Mouse (Mus musculus) midbrain, embryonic 16.5 days (tissue): ENCODE data around the gene Actr8. TPM values are rescaled to one million over a fixed set of nuclear protein-coding genes. Genes with fewer than 3 reads are reported as not detected.

Experiments used
- ATAC-seq: fragments of 200-750 bp; cut with Nextera tagmentation; 2 replicates; pipeline ENCODE4 v1.8.0; 2017; ENCODE audit warnings: moderate TSS enrichment
- H3K27ac ChIP-seq: fragments of 300-500 bp; sonication (generic); 2 replicates; pipeline ENCODE4 v1.5.1; 2014; ENCODE audit warnings: mild to moderate bottlenecking, low read length, mixed read lengths
- H3K27me3 ChIP-seq: fragments of 300-500 bp; sonication (generic); 2 replicates; pipeline ENCODE4 v1.6.1; 2014; ENCODE audit warnings: low read depth, low read length, mixed read lengths; ENCODE audit not compliant: control insufficient read depth, insufficient read depth
- H3K36me3 ChIP-seq: fragments of 300-500 bp; sonication (generic); 2 replicates; pipeline ENCODE4 v1.6.1; 2014; ENCODE audit warnings: mild to moderate bottlenecking, low read length, moderate library complexity, mixed read lengths; ENCODE audit not compliant: control insufficient read depth, insufficient read depth
- H3K4me1 ChIP-seq: fragments of 300-500 bp; sonication (generic); 2 replicates; pipeline ENCODE4 v1.6.1; 2014; ENCODE audit warnings: mild to moderate bottlenecking, low read length, mixed read lengths; ENCODE audit not compliant: control insufficient read depth, insufficient read depth
- H3K4me2 ChIP-seq: fragments of 300-500 bp; sonication (generic); 2 replicates; pipeline ENCODE4 v1.6.1; 2014; ENCODE audit warnings: mild to moderate bottlenecking, low read length, mixed read lengths
- H3K4me3 ChIP-seq: fragments of 300-500 bp; sonication (generic); 2 replicates; pipeline ENCODE4 v1.5.1; 2014; ENCODE audit warnings: low read depth, mild to moderate bottlenecking, low read length, moderate library complexity, mixed read lengths
- H3K9ac ChIP-seq: fragments of 300-500 bp; sonication (generic); 2 replicates; pipeline ENCODE4 v1.6.1; 2014; ENCODE audit warnings: low read depth, low read length, mixed read lengths
- H3K9me3 ChIP-seq: fragments of 300-500 bp; sonication (generic); replicated peaks from 2 replicates; pipeline ENCODE4 v1.6.1; 2014; ENCODE audit warnings: mild to moderate bottlenecking, low read length, mixed read lengths; ENCODE audit not compliant: control insufficient read depth, poor library complexity, severe bottlenecking
- WGBS: fragments of 180-500 bp; shearing (Covaris S2); extraction: QIAGEN DNeasy Blood & Tissue Kit; methylation state at CpG from one replicate; pipeline ENCODE4 v1.1.7; 2014; 5-methylcytosine and 5-hydroxymethylcytosine counted together
- polyA plus RNA-seq: library from polyadenylated mRNA; unstranded; fragments of >200 nt; fragmentation: Nextera tagmentation; extraction: Ambion mirVana; gene quantifications from 2 replicates; pipeline ENCODE4 v1.2.1, GENCODE M21; 2015

Actr8 gene
- polyA plus RNA-seq, 1 experiment from 2014 or later = 74.0 TPM

- Histone ChIP-seq H3K27me3 (no peaks in the 10 kb centered on the region), H3K9ac (no peak overlapping the region), H3K36me3 (no peaks in the 10 kb centered on the region), H3K27ac (no peak overlapping the region), H3K4me1 (no peaks in the 10 kb centered on the region), H3K4me2 (no peak overlapping the region), H3K4me3 (no peak overlapping the region), H3K9me3 (no peaks in the 10 kb centered on the region)
- ATAC-seq = no peak
- WGBS = 78% methylated on average over 4 of the region's 4 CpGs
These were observed 27.3 kb upstream of the Actr8 start for GRCm38 (mm10) chr14:29950805-29951204.

GRCm38 (mm10) chr14:29957393-29957792, 20.7 kb upstream of the Actr8 start:
- Histone ChIP-seq H3K27me3 (no peaks in the 10 kb centered on the region), H3K4me1 (no peaks in the 10 kb centered on the region), H3K36me3 (no peaks in the 10 kb centered on the region), H3K27ac (no peak overlapping the region), H3K9me3 (no peaks in the 10 kb centered on the region), H3K4me2 (no peak overlapping the region), H3K4me3 (no peak overlapping the region), H3K9ac (no peak overlapping the region)
- ATAC-seq = no peak

- H3K4me3 ChIP-seq = peak overlapping the region; percentile 68
- H3K9me3 ChIP-seq = no peaks in the 10 kb centered on the region
- peak overlapping the region; percentile 54 for H3K27ac ChIP-seq
- WGBS = 63% methylated on average over 7 of the region's 7 CpGs
- no peaks in the 10 kb centered on the region for H3K27me3 ChIP-seq
- H3K36me3 ChIP-seq = peaks cover 11% of the 10 kb centered on the region
- ATAC-seq = peak; percentile 15; the same call in 1 of the 2 replicates
- H3K4me1 ChIP-seq = peaks cover 23% of the 10 kb centered on the region
- H3K9ac ChIP-seq = peak overlapping the region; percentile 57; the same call in 1 of the 2 replicates
- H3K4me2 ChIP-seq = peak overlapping the region; percentile 51
These were observed 10.5 kb upstream of the Actr8 start for GRCm38 (mm10) chr14:29967611-29968010.

GRCm38 (mm10) chr14:29968075-29968821, 9.9 kb upstream of the Actr8 start, which contains the start of gene Selenok:
Selenok (plus strand) TSS chr14:29968308.
- Histone ChIP-seq H3K4me1 (peaks cover 23% of the 10 kb centered on the region), H3K4me3 (peak within 1 kb of the TSS; percentile 68), H3K4me2 (peak within 1 kb of the TSS; percentile 68), H3K9ac (peak within 1 kb of the TSS; percentile 86), H3K27me3 (no peaks in the 10 kb centered on the region), H3K9me3 (no peaks in the 10 kb centered on the region), H3K36me3 (peaks cover 18% of the 10 kb centered on the region), H3K27ac (peak within 1 kb of the TSS; percentile 85)
- peak; percentile 100 for ATAC-seq
- WGBS = under 1% methylated on average over 49 of the region's 49 CpGs

GRCm38 (mm10) chr14:29971446-29971845, 6.7 kb upstream of the Actr8 start:
- H3K36me3 ChIP-seq = peaks cover 32% of the 10 kb centered on the region
- H3K27ac ChIP-seq = no peak overlapping the region
- H3K4me2 ChIP-seq = no peak overlapping the region
- H3K9ac ChIP-seq = no peak overlapping the region
- no peak for ATAC-seq
- H3K9me3 ChIP-seq = no peaks in the 10 kb centered on the region
- WGBS = 97% methylated on average over 7 of the region's 7 CpGs
- peaks cover 23% of the 10 kb centered on the region for H3K4me1 ChIP-seq
- no peak overlapping the region for H3K4me3 ChIP-seq
- no peaks in the 10 kb centered on the region for H3K27me3 ChIP-seq

- H3K27me3 ChIP-seq = no peaks in the 10 kb centered on the region
- 93% methylated on average over 5 of the region's 5 CpGs for WGBS
- no peak for ATAC-seq
- no peak overlapping the region for H3K4me2 ChIP-seq
- H3K36me3 ChIP-seq = peaks cover 34% of the 10 kb centered on the region
- H3K9ac ChIP-seq = no peak overlapping the region
- H3K27ac ChIP-seq = no peak overlapping the region
- H3K4me1 ChIP-seq = peaks cover 23% of the 10 kb centered on the region
- H3K9me3 ChIP-seq = no peaks in the 10 kb centered on the region
- H3K4me3 ChIP-seq = no peak overlapping the region
These were observed 6.1 kb upstream of the Actr8 start for GRCm38 (mm10) chr14:29971993-29972392.

GRCm38 (mm10) chr14:29976927-29977326, 1.2 kb upstream of the Actr8 start:
- 96% methylated on average over 6 of the region's 6 CpGs for WGBS
- no peak overlapping the region for H3K9ac ChIP-seq
- H3K9me3 ChIP-seq = no peaks in the 10 kb centered on the region
- no peaks in the 10 kb centered on the region for H3K27me3 ChIP-seq
- ATAC-seq = no peak
- H3K4me3 ChIP-seq = no peak overlapping the region
- peaks cover 45% of the 10 kb centered on the region for H3K36me3 ChIP-seq
- no peak overlapping the region for H3K4me2 ChIP-seq
- H3K4me1 ChIP-seq = peaks cover 10% of the 10 kb centered on the region
- no peak overlapping the region for H3K27ac ChIP-seq

GRCm38 (mm10) chr14:29980447-29981205, 2.5 kb downstream of the Actr8 start:
- Histone ChIP-seq H3K4me3 (no peak overlapping the region), H3K4me1 (peaks cover 10% of the 10 kb centered on the region), H3K4me2 (no peak overlapping the region), H3K9ac (no peak overlapping the region), H3K27ac (no peak overlapping the region), H3K27me3 (no peaks in the 10 kb centered on the region), H3K9me3 (no peaks in the 10 kb centered on the region), H3K36me3 (peaks cover 61% of the 10 kb centered on the region)
- 96% methylated on average over 10 of the region's 10 CpGs for WGBS
- ATAC-seq = no peak

GRCm38 (mm10) chr14:29986096-29986495, 8.0 kb downstream of the Actr8 start:
- Histone ChIP-seq H3K27ac (no peak overlapping the region), H3K27me3 (no peaks in the 10 kb centered on the region), H3K9ac (no peak overlapping the region), H3K9me3 (no peaks in the 10 kb centered on the region), H3K36me3 (peaks cover 92% of the 10 kb centered on the region), H3K4me1 (no peaks in the 10 kb centered on the region), H3K4me3 (no peak overlapping the region), H3K4me2 (no peak overlapping the region)
- WGBS = 94% methylated on average over 4 of the region's 4 CpGs
- ATAC-seq = no peak
